Mouse (Mus musculus): ENCODE data around the gene Rtn4. TPM values are rescaled to one million over a fixed set of nuclear protein-coding genes. Genes with fewer than 3 reads are reported as not detected.
"Not testable (repeated sequence)": the region's sequence is repeated elsewhere in the genome, so short reads cannot be mapped to it uniquely, and the experiment has no call there.

Rtn4 gene
- polyA plus RNA-seq, 1 experiment from 2014 or later, result 57.1 TPM

DNA sequence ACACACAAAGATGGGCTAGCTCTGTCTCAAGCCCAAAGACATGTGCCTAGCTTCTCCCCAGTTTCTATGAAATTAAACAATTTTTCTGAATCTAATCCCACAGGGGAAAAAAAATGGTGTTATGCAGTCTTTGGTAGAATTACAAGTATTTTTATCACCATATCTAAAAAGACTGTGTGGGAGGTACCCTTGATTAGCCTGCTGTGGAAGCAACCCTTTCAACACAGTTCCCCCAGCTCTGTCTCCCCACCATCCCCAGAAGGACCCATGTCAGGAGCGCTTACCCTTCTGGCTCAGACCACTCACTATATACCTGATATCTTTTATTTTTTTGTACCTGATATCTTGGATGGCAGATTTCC is 56.7 kb downstream of the Rtn4 start:
- Histone ChIP-seq H3K4me3 (ENCODE audit: low read depth, low read length) (no peak overlapping the region), H3K4me2 (ENCODE audit: low read depth, low read length) (no peak overlapping the region), H3K4me1 (ENCODE audit: insufficient read depth) (no peaks in the 10 kb centered on the region), H3K27ac (ENCODE audit: low read depth) (no peak overlapping the region), H3K9me3 (ENCODE audit: low read length) (no peaks in the 10 kb centered on the region), H3K36me3 (replicated peaks; ENCODE audit: insufficient read depth, low read length) (0 out of 2 replicates have a peak, but pooled peaks cover 5% of the 10 kb centered on the region), H3K9ac (replicated peaks) (no peak overlapping the region), H3K27me3 (ENCODE audit: insufficient read depth, low read length) (no peaks in the 10 kb centered on the region)
- 84% methylated on average over 1 of the region's 1 CpGs for WGBS (ENCODE audit: insufficient replicate concordance)
- no peak for ATAC-seq
- no peak for TF ChIP-seq EP300 (IDR thresholded peaks at IDR 0.05; ENCODE audit: low read depth)
- TF ChIP-seq CTCF (IDR thresholded peaks at IDR 0.05; ENCODE audit: low read depth), result no peak
- no peak for DNase-seq

DNA sequence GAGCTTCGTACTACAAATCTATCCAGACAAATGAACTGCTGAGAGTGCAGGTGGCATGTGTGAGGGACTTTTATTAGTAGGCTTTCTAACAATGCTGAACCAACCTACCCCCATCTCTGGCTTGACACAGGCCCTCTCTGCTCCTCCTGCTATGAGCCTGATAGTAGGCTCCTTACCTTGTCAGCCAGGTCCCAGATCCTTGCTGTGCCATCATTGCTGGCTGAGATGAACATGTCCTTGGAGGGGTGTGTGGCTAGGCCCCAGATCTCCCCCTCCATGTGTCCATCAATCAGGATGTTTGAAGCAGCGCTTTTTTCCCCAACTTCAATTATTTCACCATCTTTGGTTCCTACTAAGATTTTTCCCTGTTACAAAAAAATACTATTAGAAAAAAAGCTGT is 58.3 kb downstream of the Rtn4 start:
- DNase-seq, result no peak
- no peak overlapping the region for H3K4me3 ChIP-seq (ENCODE audit: low read depth, low read length)
- no peak overlapping the region for H3K9ac ChIP-seq (replicated peaks)
- H3K4me2 ChIP-seq (ENCODE audit: low read depth, low read length), result no peak overlapping the region
- no peaks in the 10 kb centered on the region for H3K27me3 ChIP-seq (ENCODE audit: insufficient read depth, low read length)
- H3K4me1 ChIP-seq (ENCODE audit: insufficient read depth), result no peaks in the 10 kb centered on the region
- ATAC-seq, result no peak
- H3K36me3 ChIP-seq (replicated peaks; ENCODE audit: insufficient read depth, low read length), result 0 out of 2 replicates have a peak, but pooled peaks cover 5% of the 10 kb centered on the region
- 82% methylated on average over 2 of the region's 2 CpGs for WGBS (ENCODE audit: insufficient replicate concordance)
- no peak overlapping the region for H3K27ac ChIP-seq (ENCODE audit: low read depth)
- TF ChIP-seq EP300 (IDR thresholded peaks at IDR 0.05; ENCODE audit: low read depth) (no peak), CTCF (IDR thresholded peaks at IDR 0.05; ENCODE audit: low read depth) (no peak)
- no peaks in the 10 kb centered on the region for H3K9me3 ChIP-seq (ENCODE audit: low read length)

DNA sequence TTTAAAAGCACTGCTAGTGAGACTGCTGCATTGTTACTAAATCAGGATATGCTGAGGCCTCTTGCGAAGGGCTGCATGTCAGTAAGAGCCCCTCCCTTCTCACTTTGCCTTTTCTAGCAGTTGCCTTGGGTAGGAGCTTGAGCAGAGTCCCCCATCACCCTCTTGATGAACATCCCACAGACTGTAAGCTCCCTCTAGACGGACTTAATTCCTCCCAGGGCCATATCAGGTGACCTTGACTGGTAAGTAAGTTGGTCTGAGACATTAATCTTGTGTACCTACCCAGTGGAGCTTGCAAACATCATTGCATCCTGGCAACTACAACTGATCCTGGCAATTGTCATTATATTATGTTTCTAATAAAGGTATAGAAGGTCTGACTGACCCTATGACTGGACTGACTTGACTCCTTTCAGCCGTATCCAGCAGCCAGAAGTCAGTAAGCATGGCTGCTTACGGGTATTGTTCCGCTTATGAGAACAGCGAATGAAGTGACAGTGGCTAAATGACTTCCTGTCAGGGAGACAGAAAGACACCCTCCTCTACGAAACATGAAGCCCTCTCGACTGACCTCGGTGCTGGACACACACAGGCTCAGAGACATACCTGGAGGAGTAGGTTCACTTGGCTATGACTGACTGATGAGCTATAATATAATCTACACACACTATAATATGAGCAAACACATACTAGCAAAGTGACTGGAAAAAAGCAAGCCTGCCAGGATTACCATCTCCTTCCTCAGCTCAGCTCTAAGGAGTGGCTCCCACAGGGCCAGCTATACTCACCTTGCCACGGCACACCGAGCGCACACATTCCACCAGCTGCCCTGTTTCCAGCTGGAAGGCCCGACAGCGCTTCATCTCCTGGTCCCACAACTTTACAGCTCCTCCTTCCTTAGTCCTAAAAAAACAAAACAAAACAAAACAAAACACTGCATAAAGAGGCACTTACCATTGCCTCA is 59.2 kb downstream of the Rtn4 start:
- H3K9me3 ChIP-seq (ENCODE audit: low read length), result no peaks in the 10 kb centered on the region
- H3K4me2 ChIP-seq (ENCODE audit: low read depth, low read length), result no peak overlapping the region
- H3K4me1 ChIP-seq (ENCODE audit: insufficient read depth), result no peaks in the 10 kb centered on the region
- ATAC-seq (no peak), DNase-seq (no peak)
- no peak overlapping the region for H3K9ac ChIP-seq (replicated peaks)
- H3K4me3 ChIP-seq (ENCODE audit: low read depth, low read length), result no peak overlapping the region
- 87% methylated on average over 14 of the region's 14 CpGs for WGBS (ENCODE audit: insufficient replicate concordance)
- no peak overlapping the region for H3K27ac ChIP-seq (ENCODE audit: low read depth)
- TF ChIP-seq CTCF (IDR thresholded peaks at IDR 0.05; ENCODE audit: low read depth) (no peak), EP300 (IDR thresholded peaks at IDR 0.05; ENCODE audit: low read depth) (no peak)
- H3K27me3 ChIP-seq (ENCODE audit: insufficient read depth, low read length), result no peaks in the 10 kb centered on the region
- H3K36me3 ChIP-seq (replicated peaks; ENCODE audit: insufficient read depth, low read length), result no peaks in the 10 kb centered on the region

GRCm38 (mm10) chr11:29756007-29756406 is 63.3 kb downstream of the Rtn4 start:
- not testable (repeated sequence) for ATAC-seq

GRCm38 (mm10) chr11:29758617-29759016 is 65.9 kb downstream of the Rtn4 start:
- DNase-seq (no peak), ATAC-seq (no peak)
- Histone ChIP-seq H3K4me3 (ENCODE audit: low read depth, low read length) (no peak overlapping the region), H3K9me3 (ENCODE audit: low read length) (no peaks in the 10 kb centered on the region), H3K4me2 (ENCODE audit: low read depth, low read length) (no peak overlapping the region), H3K9ac (replicated peaks) (no peak overlapping the region), H3K27me3 (ENCODE audit: insufficient read depth, low read length) (no peaks in the 10 kb centered on the region), H3K27ac (ENCODE audit: low read depth) (no peak overlapping the region), H3K4me1 (ENCODE audit: insufficient read depth) (no peaks in the 10 kb centered on the region), H3K36me3 (replicated peaks; ENCODE audit: insufficient read depth, low read length) (no peaks in the 10 kb centered on the region)
- 82% methylated on average over 5 of the region's 5 CpGs for WGBS (ENCODE audit: insufficient replicate concordance)
- TF ChIP-seq CTCF (IDR thresholded peaks at IDR 0.05; ENCODE audit: low read depth), result no peak
- no peak for TF ChIP-seq EP300 (IDR thresholded peaks at IDR 0.05; ENCODE audit: low read depth)

More at GRCm38 (mm10) chr11:29756007-29756406, 63.3 kb downstream of the Rtn4 start:
- not testable (repeated sequence) for H3K4me1 ChIP-seq (ENCODE audit: insufficient read depth); H3K4me2 ChIP-seq (ENCODE audit: low read depth, low read length); H3K27me3 ChIP-seq (ENCODE audit: insufficient read depth, low read length); H3K36me3 ChIP-seq (replicated peaks; ENCODE audit: insufficient read depth, low read length); H3K4me3 ChIP-seq (ENCODE audit: low read depth, low read length); H3K9ac ChIP-seq (replicated peaks); DNase-seq; H3K9me3 ChIP-seq (ENCODE audit: low read length); H3K27ac ChIP-seq (ENCODE audit: low read depth)
- 75% methylated on average over 5 of the region's 5 CpGs for WGBS (ENCODE audit: insufficient replicate concordance)

DNA sequence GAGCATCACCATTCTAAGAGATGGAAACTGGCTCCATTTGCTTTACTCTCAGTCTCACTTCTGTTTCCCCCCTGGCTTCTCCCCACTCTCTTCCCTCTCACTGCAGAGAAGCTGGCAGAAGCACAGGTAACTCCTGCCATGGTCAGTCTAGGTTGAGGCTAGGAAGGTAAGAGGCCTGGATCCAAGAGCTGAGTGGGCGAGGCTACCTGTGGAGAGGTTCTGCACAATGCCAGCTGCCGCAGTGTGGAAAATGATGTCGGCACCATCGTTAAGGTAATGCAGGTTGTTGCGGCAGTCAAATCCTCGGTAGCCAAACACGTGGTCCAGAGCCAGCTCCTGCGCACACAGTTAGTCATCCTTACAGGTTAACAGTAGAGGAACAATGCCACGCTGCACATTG is 68.6 kb downstream of the Rtn4 start:
- H3K27ac ChIP-seq (ENCODE audit: low read depth), result no peak overlapping the region
- no peaks in the 10 kb centered on the region for H3K9me3 ChIP-seq (ENCODE audit: low read length)
- no peak overlapping the region for H3K4me3 ChIP-seq (ENCODE audit: low read depth, low read length)
- 85% methylated on average over 9 of the region's 9 CpGs for WGBS (ENCODE audit: insufficient replicate concordance)
- ATAC-seq, result no peak
- H3K36me3 ChIP-seq (replicated peaks; ENCODE audit: insufficient read depth, low read length), result no peaks in the 10 kb centered on the region
- no peaks in the 10 kb centered on the region for H3K4me1 ChIP-seq (ENCODE audit: insufficient read depth)
- H3K4me2 ChIP-seq (ENCODE audit: low read depth, low read length), result no peak overlapping the region
- H3K9ac ChIP-seq (replicated peaks), result no peak overlapping the region
- DNase-seq, result no peak
- no peak for TF ChIP-seq EP300 (IDR thresholded peaks at IDR 0.05; ENCODE audit: low read depth)
- no peak for TF ChIP-seq CTCF (IDR thresholded peaks at IDR 0.05; ENCODE audit: low read depth)
- no peaks in the 10 kb centered on the region for H3K27me3 ChIP-seq (ENCODE audit: insufficient read depth, low read length)
